Mouse (Mus musculus): ENCODE data around the gene Itih2. TPM values are rescaled to one million over a fixed set of nuclear protein-coding genes. Genes with fewer than 3 reads are reported as not detected.
A peak's percentile ranks its signal among the peaks of the same experiment; 100 is the strongest.

The Itih2 gene
- polyA plus RNA-seq, 1 experiment from 2014 or later: 0.58 TPM

- 87% methylated on average over 8 of the region's 8 CpGs for WGBS
- H3K9me3 ChIP-seq: no peaks in the 10 kb centered on the region
- peaks cover 11% of the 10 kb centered on the region; the same call in 1 of the 2 replicates for H3K36me3 ChIP-seq
- H3K27me3 ChIP-seq: no peaks in the 10 kb centered on the region
- no peak overlapping the region for H3K9ac ChIP-seq
- H3K27ac ChIP-seq: no peak overlapping the region
- H3K4me3 ChIP-seq: no peak overlapping the region
- no peak for ATAC-seq (ENCODE audit: insufficient number of reproducible peaks, insufficient read depth, low FRiP score, low TSS enrichment)
- peaks cover 20% of the 10 kb centered on the region for H3K4me1 ChIP-seq
- H3K4me2 ChIP-seq (replicated peaks): no peak overlapping the region
These were observed 54.5 kb downstream of the Itih2 start for GRCm38 (mm10) chr2:10076675-10077074.

GRCm38 (mm10) chr2:10074470-10074869 is 56.7 kb downstream of the Itih2 start:
- no peak overlapping the region for H3K27ac ChIP-seq
- no peak for ATAC-seq (ENCODE audit: insufficient number of reproducible peaks, insufficient read depth, low FRiP score, low TSS enrichment)
- peaks cover 12% of the 10 kb centered on the region; the same call in 1 of the 2 replicates for H3K36me3 ChIP-seq
- no peak overlapping the region for H3K9ac ChIP-seq
- peaks cover 16% of the 10 kb centered on the region for H3K4me1 ChIP-seq
- no peak overlapping the region for H3K4me3 ChIP-seq
- H3K9me3 ChIP-seq: no peaks in the 10 kb centered on the region
- WGBS: 81% methylated on average over 7 of the region's 7 CpGs
- no peak overlapping the region for H3K4me2 ChIP-seq (replicated peaks)
- no peaks in the 10 kb centered on the region for H3K27me3 ChIP-seq

- WGBS: 90% methylated on average over 7 of the region's 7 CpGs
- no peak for ATAC-seq (ENCODE audit: insufficient number of reproducible peaks, insufficient read depth, low FRiP score, low TSS enrichment)
These were observed 59.4 kb downstream of the Itih2 start for GRCm38 (mm10) chr2:10071751-10072150.

GRCm38 (mm10) chr2:10058836-10059235 is 72.4 kb downstream of the Itih2 start:
- no peak overlapping the region for H3K4me2 ChIP-seq (replicated peaks)
- 85% methylated on average over 5 of the region's 5 CpGs for WGBS
- peaks cover 72% of the 10 kb centered on the region for H3K36me3 ChIP-seq

More at GRCm38 (mm10) chr2:10071751-10072150, 59.4 kb downstream of the Itih2 start:
- Histone ChIP-seq H3K36me3 (peaks cover 33% of the 10 kb centered on the region), H3K4me2 (replicated peaks) (no peak overlapping the region), H3K27me3 (no peaks in the 10 kb centered on the region), H3K4me3 (no peak overlapping the region), H3K27ac (no peak overlapping the region), H3K9ac (no peak overlapping the region), H3K4me1 (no peaks in the 10 kb centered on the region), H3K9me3 (no peaks in the 10 kb centered on the region)

GRCm38 (mm10) chr2:10051996-10052395 is 79.2 kb downstream of the Itih2 start:
- 100% methylated on average over 1 of the region's 1 CpGs for WGBS
- H3K4me1 ChIP-seq: peaks cover 11% of the 10 kb centered on the region
- no peak overlapping the region for H3K4me3 ChIP-seq
- H3K27ac ChIP-seq: no peak overlapping the region
- ATAC-seq (ENCODE audit: insufficient number of reproducible peaks, insufficient read depth, low FRiP score, low TSS enrichment): no peak
- H3K27me3 ChIP-seq: no peaks in the 10 kb centered on the region
- H3K9ac ChIP-seq: no peak overlapping the region
- H3K9me3 ChIP-seq: no peaks in the 10 kb centered on the region
- no peak overlapping the region for H3K4me2 ChIP-seq (replicated peaks)
- H3K36me3 ChIP-seq: peaks cover 31% of the 10 kb centered on the region

More at GRCm38 (mm10) chr2:10058836-10059235, 72.4 kb downstream of the Itih2 start:
- H3K27ac ChIP-seq: no peak overlapping the region
- no peaks in the 10 kb centered on the region for H3K27me3 ChIP-seq
- H3K4me3 ChIP-seq: no peak overlapping the region
- no peak overlapping the region for H3K9ac ChIP-seq
- no peaks in the 10 kb centered on the region for H3K4me1 ChIP-seq
- no peaks in the 10 kb centered on the region for H3K9me3 ChIP-seq
- no peak for ATAC-seq (ENCODE audit: insufficient number of reproducible peaks, insufficient read depth, low FRiP score, low TSS enrichment)

- H3K36me3 ChIP-seq: peaks cover 23% of the 10 kb centered on the region
- no peak overlapping the region for H3K4me3 ChIP-seq
- peaks cover 14% of the 10 kb centered on the region for H3K4me1 ChIP-seq
- no peaks in the 10 kb centered on the region for H3K9me3 ChIP-seq
- H3K27ac ChIP-seq: no peak overlapping the region
- no peak for ATAC-seq (ENCODE audit: insufficient number of reproducible peaks, insufficient read depth, low FRiP score, low TSS enrichment)
- WGBS: 82% methylated on average over 3 of the region's 3 CpGs
- no peaks in the 10 kb centered on the region for H3K27me3 ChIP-seq
- no peak overlapping the region for H3K4me2 ChIP-seq (replicated peaks)
- no peak overlapping the region for H3K9ac ChIP-seq
These were observed 80.3 kb downstream of the Itih2 start for GRCm38 (mm10) chr2:10050878-10051277.

- 17% methylated on average over 10 of the region's 10 CpGs for WGBS
- Histone ChIP-seq H3K36me3 (peaks cover 10% of the 10 kb centered on the region; the same call in 1 of the 2 replicates), H3K9me3 (no peaks in the 10 kb centered on the region), H3K4me2 (replicated peaks) (peak overlapping the region; percentile 78), H3K27me3 (no peaks in the 10 kb centered on the region), H3K4me1 (peaks cover 14% of the 10 kb centered on the region), H3K27ac (no peak overlapping the region), H3K4me3 (peak overlapping the region; percentile 93), H3K9ac (no peak overlapping the region)
- no peak for ATAC-seq (ENCODE audit: insufficient number of reproducible peaks, insufficient read depth, low FRiP score, low TSS enrichment)
These were observed 81.7 kb downstream of the Itih2 start for GRCm38 (mm10) chr2:10049456-10049855.

GRCm38 (mm10) chr2:10048461-10048860 is 82.7 kb downstream of the Itih2 start, which contains the start of gene Taf3:
Gene Taf3, minus strand, starts transcription at chr2:10048596.
- peak within 1 kb of the TSS; percentile 86 for H3K9ac ChIP-seq
- H3K4me2 ChIP-seq (replicated peaks): peak within 1 kb of the TSS; percentile 78
- H3K36me3 ChIP-seq: peaks cover 1% of the 10 kb centered on the region; the same call in 1 of the 2 replicates
- peak within 1 kb of the TSS; percentile 52 for H3K27ac ChIP-seq
- peaks cover 14% of the 10 kb centered on the region for H3K4me1 ChIP-seq
- WGBS: under 1% methylated on average over 36 of the region's 36 CpGs
- peak within 1 kb of the TSS; percentile 93 for H3K4me3 ChIP-seq
- H3K27me3 ChIP-seq: no peaks in the 10 kb centered on the region
- peak; percentile 92 for ATAC-seq (ENCODE audit: insufficient number of reproducible peaks, insufficient read depth, low FRiP score, low TSS enrichment)
- H3K9me3 ChIP-seq: no peaks in the 10 kb centered on the region

GRCm38 (mm10) chr2:10047758-10048436 is 83.3 kb downstream of the Itih2 start:
- H3K9me3 ChIP-seq: no peaks in the 10 kb centered on the region
- under 1% methylated on average over 47 of the region's 47 CpGs for WGBS
- peak overlapping the region; percentile 86 for H3K9ac ChIP-seq
- H3K4me3 ChIP-seq: peak overlapping the region; percentile 93
- peak; percentile 55; the same call in 1 of the 2 replicates for ATAC-seq (ENCODE audit: insufficient number of reproducible peaks, insufficient read depth, low FRiP score, low TSS enrichment)
- H3K27ac ChIP-seq: peak overlapping the region; percentile 52
- H3K27me3 ChIP-seq: no peaks in the 10 kb centered on the region
- H3K4me1 ChIP-seq: peaks cover 14% of the 10 kb centered on the region
- no peaks in the 10 kb centered on the region for H3K36me3 ChIP-seq
- peak overlapping the region; percentile 78 for H3K4me2 ChIP-seq (replicated peaks)

Other genes with a start within 250 kb of the Itih2 start
- gene 9230102O04Rik, start 241.9 kb downstream of the Itih2 start, polyA plus RNA-seq (2016; fragmentation: Nextera tagmentation; extraction: Ambion mirVana): 0.41 and 1.0 TPM in 2 replicates
- gene Gata3, start 241.4 kb downstream of the Itih2 start, polyA plus RNA-seq (2016; fragmentation: Nextera tagmentation; extraction: Ambion mirVana): 22.6 and 23.6 TPM in 2 replicates
- gene Taf3, start 82.8 kb downstream of the Itih2 start, polyA plus RNA-seq (2016; fragmentation: Nextera tagmentation; extraction: Ambion mirVana): 15.8 and 16.0 TPM in 2 replicates
- gene Atp5c1, start 50.9 kb downstream of the Itih2 start, polyA plus RNA-seq (2016; fragmentation: Nextera tagmentation; extraction: Ambion mirVana): 519 and 528 TPM in 2 replicates
- gene Kin, start 50.8 kb downstream of the Itih2 start, polyA plus RNA-seq (2016; fragmentation: Nextera tagmentation; extraction: Ambion mirVana): 32.8 and 35.4 TPM in 2 replicates
- gene Itih5, start 22.2 kb upstream of the Itih2 start, polyA plus RNA-seq (2016; fragmentation: Nextera tagmentation; extraction: Ambion mirVana): 4.1 and 4.4 TPM in 2 replicates
- gene Sfmbt2, start 239.1 kb upstream of the Itih2 start, polyA plus RNA-seq (2016; fragmentation: Nextera tagmentation; extraction: Ambion mirVana): 2.2 and 2.6 TPM in 2 replicates